Mouse (Mus musculus) liver, adult (tissue): ENCODE results near the gene Nop14.

Experiments used
- GATA4 ChIP-seq: IDR thresholded peaks from 2 replicates; pipeline ENCODE4 v1.6.1; 2014; ENCODE audit warnings: mild to moderate bottlenecking, low read length; ENCODE audit not compliant: insufficient replicate concordance

Gene Nop14

GRCm38 (mm10) chr5:34659686-34660590, at the start of gene Nop14, which contains the start of gene Grk4:
Gene Nop14 (minus strand): TSS chr5:34660148.
Gene Grk4 (plus strand): TSS chr5:34660379.
- TF ChIP-seq GATA4: no peak

GRCm38 (mm10) chr5:34708436-34708835, 48.5 kb upstream of the Nop14 start:
- TF ChIP-seq GATA4: no peak

GRCm38 (mm10) chr5:34695521-34695920, 35.6 kb upstream of the Nop14 start:
- TF ChIP-seq GATA4: no peak

- TF ChIP-seq GATA4: no peak
These were observed 32.8 kb upstream of the Nop14 start for GRCm38 (mm10) chr5:34692782-34693181.

- no peak for TF ChIP-seq GATA4
These were observed 29.9 kb upstream of the Nop14 start for GRCm38 (mm10) chr5:34689868-34690267.

GRCm38 (mm10) chr5:34670280-34670679, 10.3 kb upstream of the Nop14 start:
- no peak for TF ChIP-seq GATA4

- no peak for TF ChIP-seq GATA4
These were observed 9.5 kb upstream of the Nop14 start for GRCm38 (mm10) chr5:34669493-34669892.

GRCm38 (mm10) chr5:34663231-34663630, 3.3 kb upstream of the Nop14 start:
- TF ChIP-seq GATA4: no peak

- no peak for TF ChIP-seq GATA4
These were observed 2.0 kb upstream of the Nop14 start for GRCm38 (mm10) chr5:34661909-34662308.

- TF ChIP-seq GATA4: no peak
These were observed 713 bp upstream of the Nop14 start for GRCm38 (mm10) chr5:34660591-34661130.

- TF ChIP-seq GATA4: no peak
These were observed 2.4 kb downstream of the Nop14 start for GRCm38 (mm10) chr5:34657556-34657955.

- no peak for TF ChIP-seq GATA4
These were observed 5.1 kb downstream of the Nop14 start for GRCm38 (mm10) chr5:34654881-34655280.

- TF ChIP-seq GATA4: no peak
These were observed 7.0 kb downstream of the Nop14 start for GRCm38 (mm10) chr5:34652961-34653360.

- peak; percentile 27; the same call in 1 of the 2 replicates for TF ChIP-seq GATA4
These were observed 12.4 kb downstream of the Nop14 start for GRCm38 (mm10) chr5:34647581-34647980.

- no peak for TF ChIP-seq GATA4
These were observed 17.0 kb downstream of the Nop14 start for GRCm38 (mm10) chr5:34642932-34643331.

GRCm38 (mm10) chr5:34641991-34642390, 18.0 kb downstream of the Nop14 start:
- no peak for TF ChIP-seq GATA4
